Mouse (Mus musculus) forebrain, embryonic 15.5 days (tissue): Measurements from ENCODE around the gene Acsm2. TPM values are rescaled to one million over a fixed set of nuclear protein-coding genes. Genes with fewer than 3 reads are reported as not detected.

ENCODE experiments used
- ATAC-seq: fragments of 200-750 bp; cut with Nextera tagmentation; replicated peaks from 2 replicates; pipeline ENCODE4 v1.8.0; 2017; ENCODE audit warnings: mild to moderate bottlenecking, moderate TSS enrichment, moderate library complexity
- H3K27ac ChIP-seq: fragments of 300-500 bp; sonication (generic); replicated peaks from 2 replicates; pipeline ENCODE4 v1.5.1; 2015; ENCODE audit warnings: mild to moderate bottlenecking, inconsistent platforms
- H3K27me3 ChIP-seq: fragments of 300-500 bp; sonication (generic); 2 replicates; pipeline ENCODE4 v1.6.1; 2015; ENCODE audit warnings: inconsistent platforms
- H3K36me3 ChIP-seq: fragments of 300-500 bp; sonication (generic); 2 replicates; pipeline ENCODE4 v1.6.1; 2015; ENCODE audit warnings: mild to moderate bottlenecking, inconsistent platforms
- H3K4me1 ChIP-seq: fragments of 300-500 bp; sonication (generic); 2 replicates; pipeline ENCODE4 v1.6.1; 2015; ENCODE audit warnings: inconsistent platforms
- H3K4me2 ChIP-seq: fragments of 300-500 bp; sonication (generic); replicated peaks from 2 replicates; pipeline ENCODE4 v1.6.1; 2015; ENCODE audit warnings: mild to moderate bottlenecking, inconsistent platforms
- H3K4me3 ChIP-seq: fragments of 300-500 bp; sonication (generic); 2 replicates; pipeline ENCODE4 v1.5.1; 2015; ENCODE audit warnings: mild to moderate bottlenecking, inconsistent platforms
- H3K9ac ChIP-seq: fragments of 300-500 bp; sonication (generic); replicated peaks from 2 replicates; pipeline ENCODE4 v1.6.1; 2015; ENCODE audit warnings: mild to moderate bottlenecking, inconsistent platforms
- H3K9me3 ChIP-seq: fragments of 300-500 bp; sonication (generic); 2 replicates; pipeline ENCODE4 v1.6.1; 2016; ENCODE audit warnings: inconsistent platforms
- WGBS: fragments of 180-500 bp; shearing (Covaris S2); methylation state at CpG from one replicate; pipeline ENCODE4 v1.1.7; 2015; ENCODE audit warnings: mixed read lengths; 5-methylcytosine and 5-hydroxymethylcytosine counted together
- polyA plus RNA-seq: library from polyadenylated mRNA; unstranded; fragments of >200 nt; fragmentation: Nextera tagmentation; extraction: Ambion mirVana; gene quantifications from 2 replicates; pipeline ENCODE4 v1.2.1, GENCODE M21; 2015

Gene Acsm2
- polyA plus RNA-seq: not detected in 2 replicates

GRCm38 (mm10) chr7:119554040-119554439 is at the start of gene Acsm2:
Gene Acsm2 (plus strand): TSS chr7:119554340.
- no peak within 1 kb of the TSS for H3K9ac ChIP-seq
- H3K4me3 ChIP-seq: no peak within 1 kb of the TSS
- no peak for ATAC-seq
- H3K4me1 ChIP-seq: no peaks in the 10 kb centered on the region
- H3K36me3 ChIP-seq: no peaks in the 10 kb centered on the region
- H3K9me3 ChIP-seq: no peaks in the 10 kb centered on the region
- 85% methylated on average over 1 of the region's 1 CpGs for WGBS
- H3K4me2 ChIP-seq: no peak within 1 kb of the TSS
- H3K27ac ChIP-seq: no peak within 1 kb of the TSS
- H3K27me3 ChIP-seq: no peaks in the 10 kb centered on the region

GRCm38 (mm10) chr7:119511143-119511542 is 43.0 kb upstream of the Acsm2 start:
- 95% methylated on average over 4 of the region's 4 CpGs for WGBS
- ATAC-seq: no peak

GRCm38 (mm10) chr7:119513056-119513455 is 41.1 kb upstream of the Acsm2 start:
- no peaks in the 10 kb centered on the region for H3K4me1 ChIP-seq
- no peak overlapping the region for H3K4me2 ChIP-seq
- no peaks in the 10 kb centered on the region for H3K36me3 ChIP-seq
- no peak overlapping the region for H3K27ac ChIP-seq
- no peaks in the 10 kb centered on the region for H3K27me3 ChIP-seq
- no peaks in the 10 kb centered on the region for H3K9me3 ChIP-seq
- 0 out of 2 replicates have a peak, but pooled peaks have one; percentile 48 for ATAC-seq
- H3K4me3 ChIP-seq: no peak overlapping the region
- 23% methylated on average over 7 of the region's 7 CpGs for WGBS
- no peak overlapping the region for H3K9ac ChIP-seq

More at GRCm38 (mm10) chr7:119511143-119511542, 43.0 kb upstream of the Acsm2 start:
- H3K27ac ChIP-seq: no peak overlapping the region
- no peaks in the 10 kb centered on the region for H3K36me3 ChIP-seq
- no peak overlapping the region for H3K4me3 ChIP-seq
- no peaks in the 10 kb centered on the region for H3K4me1 ChIP-seq
- H3K27me3 ChIP-seq: no peaks in the 10 kb centered on the region
- H3K9me3 ChIP-seq: no peaks in the 10 kb centered on the region
- H3K9ac ChIP-seq: no peak overlapping the region
- no peak overlapping the region for H3K4me2 ChIP-seq

- no peaks in the 10 kb centered on the region for H3K4me1 ChIP-seq
- no peaks in the 10 kb centered on the region for H3K9me3 ChIP-seq
- peak; percentile 55; the same call in 1 of the 2 replicates for ATAC-seq
- no peaks in the 10 kb centered on the region for H3K27me3 ChIP-seq
- no peak overlapping the region for H3K4me3 ChIP-seq
- H3K4me2 ChIP-seq: no peak overlapping the region
- no peak overlapping the region for H3K9ac ChIP-seq
- 73% methylated on average over 10 of the region's 10 CpGs for WGBS
- no peaks in the 10 kb centered on the region for H3K36me3 ChIP-seq
- H3K27ac ChIP-seq: no peak overlapping the region
Measured at GRCm38 (mm10) chr7:119515492-119516271, 38.5 kb upstream of the Acsm2 start.

- no peak for ATAC-seq
- Histone ChIP-seq H3K36me3 (no peaks in the 10 kb centered on the region), H3K9me3 (no peaks in the 10 kb centered on the region), H3K4me2 (no peak overlapping the region), H3K27me3 (no peaks in the 10 kb centered on the region), H3K9ac (no peak overlapping the region), H3K4me3 (no peak overlapping the region), H3K27ac (no peak overlapping the region), H3K4me1 (no peaks in the 10 kb centered on the region)
- 81% methylated on average over 7 of the region's 7 CpGs for WGBS
Measured at GRCm38 (mm10) chr7:119516272-119516558, 37.9 kb upstream of the Acsm2 start.

- ATAC-seq: no peak
- Histone ChIP-seq H3K27me3 (no peaks in the 10 kb centered on the region), H3K4me1 (no peaks in the 10 kb centered on the region), H3K27ac (no peak within 1 kb of the TSS), H3K36me3 (no peaks in the 10 kb centered on the region), H3K4me3 (no peak within 1 kb of the TSS), H3K9ac (no peak within 1 kb of the TSS), H3K9me3 (no peaks in the 10 kb centered on the region), H3K4me2 (no peak within 1 kb of the TSS)
- 76% methylated on average over 5 of the region's 5 CpGs for WGBS
Measured at GRCm38 (mm10) chr7:119519163-119519562, 35.0 kb upstream of the Acsm2 start, which contains the start of gene Acsm5. Gene Acsm5 (plus strand): TSS chr7:119519463.

GRCm38 (mm10) chr7:119519654-119520053 is 34.5 kb upstream of the Acsm2 start:
- H3K36me3 ChIP-seq: no peaks in the 10 kb centered on the region
- no peaks in the 10 kb centered on the region for H3K9me3 ChIP-seq
- no peak overlapping the region for H3K9ac ChIP-seq
- no peaks in the 10 kb centered on the region for H3K27me3 ChIP-seq
- no peak overlapping the region for H3K4me2 ChIP-seq
- no peaks in the 10 kb centered on the region for H3K4me1 ChIP-seq
- ATAC-seq: no peak
- WGBS: 52% methylated on average over 5 of the region's 5 CpGs
- H3K27ac ChIP-seq: no peak overlapping the region
- no peak overlapping the region for H3K4me3 ChIP-seq

- H3K4me1 ChIP-seq: peaks cover 12% of the 10 kb centered on the region; the same call in 1 of the 2 replicates
- H3K4me3 ChIP-seq: no peak overlapping the region
- H3K9me3 ChIP-seq: no peaks in the 10 kb centered on the region
- no peaks in the 10 kb centered on the region for H3K36me3 ChIP-seq
- no peak overlapping the region for H3K4me2 ChIP-seq
- 82% methylated on average over 3 of the region's 3 CpGs for WGBS
- no peak overlapping the region for H3K9ac ChIP-seq
- no peak for ATAC-seq
- H3K27me3 ChIP-seq: no peaks in the 10 kb centered on the region
- no peak overlapping the region for H3K27ac ChIP-seq
Measured at GRCm38 (mm10) chr7:119521816-119522215, 32.3 kb upstream of the Acsm2 start.

- Histone ChIP-seq H3K27me3 (no peaks in the 10 kb centered on the region), H3K4me2 (no peak overlapping the region), H3K4me3 (no peak overlapping the region), H3K9me3 (no peaks in the 10 kb centered on the region), H3K4me1 (peaks cover 12% of the 10 kb centered on the region; the same call in 1 of the 2 replicates), H3K9ac (no peak overlapping the region), H3K27ac (no peak overlapping the region), H3K36me3 (no peaks in the 10 kb centered on the region)
- ATAC-seq: no peak
- WGBS: 75% methylated on average over 1 of the region's 1 CpGs
Measured at GRCm38 (mm10) chr7:119522385-119522784, 31.8 kb upstream of the Acsm2 start.

- WGBS: 82% methylated on average over 4 of the region's 4 CpGs
- H3K27ac ChIP-seq: no peak within 1 kb of the TSS
- ATAC-seq: no peak
- H3K36me3 ChIP-seq: no peaks in the 10 kb centered on the region
- H3K4me2 ChIP-seq: no peak within 1 kb of the TSS
- H3K9me3 ChIP-seq: no peaks in the 10 kb centered on the region
- no peaks in the 10 kb centered on the region for H3K27me3 ChIP-seq
- no peak within 1 kb of the TSS for H3K4me3 ChIP-seq
- no peak within 1 kb of the TSS for H3K9ac ChIP-seq
- peaks cover 12% of the 10 kb centered on the region; the same call in 1 of the 2 replicates for H3K4me1 ChIP-seq
Measured at GRCm38 (mm10) chr7:119523389-119523788, 30.8 kb upstream of the Acsm2 start, which contains the start of gene Pdilt. Gene Pdilt (minus strand): TSS chr7:119523489.

- Histone ChIP-seq H3K36me3 (no peaks in the 10 kb centered on the region), H3K9me3 (no peaks in the 10 kb centered on the region), H3K4me2 (no peak overlapping the region), H3K27ac (no peak overlapping the region), H3K4me3 (no peak overlapping the region), H3K9ac (no peak overlapping the region), H3K4me1 (peaks cover 12% of the 10 kb centered on the region; the same call in 1 of the 2 replicates), H3K27me3 (no peaks in the 10 kb centered on the region)
- WGBS: 5% methylated on average over 2 of the region's 2 CpGs
- peak; percentile 63; the same call in 1 of the 2 replicates for ATAC-seq
Measured at GRCm38 (mm10) chr7:119525881-119526281, 28.3 kb upstream of the Acsm2 start.

GRCm38 (mm10) chr7:119526486-119526885 is 27.7 kb upstream of the Acsm2 start:
- no peak overlapping the region for H3K4me3 ChIP-seq
- no peak overlapping the region for H3K9ac ChIP-seq
- H3K27ac ChIP-seq: no peak overlapping the region
- H3K27me3 ChIP-seq: no peaks in the 10 kb centered on the region
- no peak for ATAC-seq
- H3K4me2 ChIP-seq: no peak overlapping the region
- H3K36me3 ChIP-seq: no peaks in the 10 kb centered on the region
- 13% methylated on average over 13 of the region's 13 CpGs for WGBS
- H3K4me1 ChIP-seq: peaks cover 12% of the 10 kb centered on the region; the same call in 1 of the 2 replicates
- no peaks in the 10 kb centered on the region for H3K9me3 ChIP-seq
